Mouse (Mus musculus) forebrain, embryonic 12.5 days (tissue): ENCODE results near the gene Sytl5. TPM values are rescaled to one million over a fixed set of nuclear protein-coding genes. Genes with fewer than 3 reads are reported as not detected.

ENCODE experiments used
- polyA plus RNA-seq: library from polyadenylated mRNA; unstranded; fragments of >200 nt; fragmentation: Nextera tagmentation; extraction: Ambion mirVana; gene quantifications from 2 replicates; pipeline ENCODE4 v1.2.1, GENCODE M21; 2016

The Sytl5 gene
- polyA plus RNA-seq, 1 experiment from 2014 or later, result 1.9 TPM

Other genes starting within 250 kb of the Sytl5 start
- 29.2 and 29.4 TPM in 2 replicates for gene Dynlt3, start 222.6 kb upstream of the Sytl5 start, polyA plus RNA-seq
- gene Hypm, start 38.7 kb upstream of the Sytl5 start, polyA plus RNA-seq, result not detected in 2 replicates
- gene H2al3, start 35.9 kb upstream of the Sytl5 start, polyA plus RNA-seq, result not detected in 2 replicates
- 5.3 and 7.3 TPM in 2 replicates for gene Srpx, start 232.1 kb downstream of the Sytl5 start, polyA plus RNA-seq